8 mouse cellular contexts compared by ENCODE assay signal in the genomic region with DNA sequence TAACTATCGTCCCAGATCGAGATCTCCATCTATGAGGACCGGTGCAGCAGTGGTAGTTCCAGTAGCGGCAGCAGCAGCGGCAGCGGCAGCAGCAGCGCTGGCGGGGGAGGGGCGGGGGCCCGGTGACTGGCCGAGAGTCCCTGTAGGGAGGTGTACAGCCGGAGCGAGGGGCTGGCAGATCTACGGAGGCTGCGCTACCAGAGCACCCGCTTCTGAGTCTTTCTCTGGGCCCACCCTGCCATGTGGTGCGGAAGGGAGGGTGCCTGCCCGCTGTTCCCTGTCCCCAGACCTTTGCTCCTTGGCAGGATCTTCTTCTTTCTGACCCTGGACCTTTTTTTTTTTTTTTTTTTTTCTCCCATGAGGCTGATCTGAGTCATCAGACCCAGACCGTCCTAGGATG. TPM values are rescaled to one million over a fixed set of nuclear protein-coding genes. Genes with fewer than 3 reads are reported as not detected.
DNase-seq lines count a peak whose midpoint lies in the region; ATAC-seq and TF ChIP-seq lines count a peak whose summit lies in the region.

No protein-coding gene starts in this region.

- peak; percentile 91 for DNase-seq in heart, adult 11 months
- no peak for DNase-seq in heart, adult 9 months (ENCODE audit: low spot score in 2 of 2)
- DNase-seq in kidney, postnatal 14 days = peak; percentile 44
- no peak for DNase-seq in layer of hippocampus, adult 11-12 months (ENCODE audit: low spot score)
- no peak for DNase-seq in gastrocnemius, postnatal 36 days

- H3K36me3 ChIP-seq in heart, embryonic 15.5 days = no peaks in the 10 kb centered on the region
- H3K36me3 ChIP-seq in neural tube, embryonic 12.5 days = peaks cover 3% of the 10 kb centered on the region; the same call in 1 of the 2 replicates

- no peaks in the 10 kb centered on the region for H3K4me1 ChIP-seq in bone marrow macrophage, adult 2 months (ENCODE audit: control insufficient read depth, insufficient read depth, low read length)
- H3K4me1 ChIP-seq in heart, embryonic 15.5 days (replicated peaks) = peaks cover 3% of the 10 kb centered on the region; the same call in 1 of the 2 replicates
- H3K4me1 ChIP-seq in neural tube, embryonic 12.5 days = peaks cover 4% of the 10 kb centered on the region

- H3K9ac ChIP-seq in heart, embryonic 15.5 days = peak overlapping the region; percentile 38; the same call in 1 of the 2 replicates
- H3K9ac ChIP-seq in neural tube, embryonic 12.5 days = peak overlapping the region; percentile 44

- no peak overlapping the region for H3K27ac ChIP-seq in bone marrow macrophage, adult 2 months (ENCODE audit: insufficient read depth, low read depth, low read length)
- no peak overlapping the region for H3K27ac ChIP-seq in heart, embryonic 15.5 days
- H3K27ac ChIP-seq in neural tube, embryonic 12.5 days = no peak overlapping the region

- TF ChIP-seq POLR2A in bone marrow macrophage, adult 2 months (IDR thresholded peaks at IDR 0.05; ENCODE audit: borderline replicate concordance, low read depth, low read length) = no peak

- WGBS in heart, embryonic 15.5 days = 1% methylated on average over 19 of the region's 19 CpGs
- WGBS in neural tube, embryonic 12.5 days = 2% methylated on average over 19 of the region's 19 CpGs

- intact Hi-C loops in gastrocnemius, postnatal 36 days (cut with DNase I) = no loop called here

- no peaks in the 10 kb centered on the region for H3K9me3 ChIP-seq in heart, embryonic 15.5 days (replicated peaks)
- no peaks in the 10 kb centered on the region for H3K9me3 ChIP-seq in neural tube, embryonic 12.5 days

- H3K4me2 ChIP-seq in heart, embryonic 15.5 days = peak overlapping the region; percentile 54
- peak overlapping the region; percentile 56 for H3K4me2 ChIP-seq in neural tube, embryonic 12.5 days (replicated peaks)

- peaks cover 39% of the 10 kb centered on the region for H3K27me3 ChIP-seq in heart, embryonic 15.5 days
- H3K27me3 ChIP-seq in neural tube, embryonic 12.5 days (replicated peaks) = peaks cover 8% of the 10 kb centered on the region; the same call in 1 of the 2 replicates

- 0 out of 2 replicates have a peak overlapping the region, but pooled peaks have one; percentile 2 for H3K4me3 ChIP-seq in bone marrow macrophage, adult 2 months (ENCODE audit: insufficient read depth, low read length)
- H3K4me3 ChIP-seq in heart, embryonic 15.5 days = peak overlapping the region; percentile 13; the same call in 1 of the 2 replicates
- 0 out of 2 replicates have a peak overlapping the region, but pooled peaks have one; percentile 9 for H3K4me3 ChIP-seq in neural tube, embryonic 12.5 days

- ATAC-seq in heart, embryonic 15.5 days (replicated peaks; ENCODE audit: insufficient number of reproducible peaks, insufficient read depth, low FRiP score, low read depth) = no peak
- no peak for ATAC-seq in neural tube, embryonic 12.5 days (ENCODE audit: low FRiP score, low read depth)

- no peak for TF ChIP-seq CTCF in bone marrow macrophage, adult 2 months (IDR thresholded peaks at IDR 0.05; ENCODE audit: low read depth, low read length)

RNA-seq across cellular contexts. Expression of gene Golga7b, which starts 21.0 kb away (rescaled TPM):
- not detected in 2 replicates for polyA plus RNA-seq in bone marrow macrophage, adult 2 months (2012; ENCODE audit: insufficient read depth, insufficient read length, missing spikeins)
- 0.30 and 0.38 TPM in 2 replicates for polyA plus RNA-seq in heart, embryonic 15.5 days (2015; fragmentation: Nextera tagmentation; extraction: Ambion mirVana)
- polyA plus RNA-seq in neural tube, embryonic 12.5 days (2016; fragmentation: Nextera tagmentation; extraction: Ambion mirVana) = 19.8 and 22.9 TPM in 2 replicates
- total RNA-seq in gastrocnemius, postnatal 36 days (2021) = 1 to 10 TPM; 2.0 to 3.2 TPM

Comparison
In these comparisons a context has a peak if more than half of its experiments do, and no peak if none do; other contexts are left out.
1. DNase-seq: peak in heart, adult 11 months (single experiment) and kidney, postnatal 14 days (single experiment); none in heart, adult 9 months (0 of 2), layer of hippocampus, adult 11-12 months (single experiment) and gastrocnemius, postnatal 36 days (0 of 2).
2. RNA of gene Golga7b, which starts 21.0 kb away (polyA plus RNA-seq): 19.8 to 22.9 TPM in neural tube, embryonic 12.5 days; 0.30 to 0.38 TPM in heart, embryonic 15.5 days and not detected in bone marrow macrophage, adult 2 months; every median in the first group is over 10 times any median in the second.
3. Peak in every context shown above with its lines, with median percentiles within 50 percentile points of each other: H3K4me3 ChIP-seq.